Mouse (Mus musculus) hindbrain, embryonic 16.5 days (tissue): ENCODE measurements around the gene Gucd1. TPM values are rescaled to one million over a fixed set of nuclear protein-coding genes. Genes with fewer than 3 reads are reported as not detected.
"Not testable (repeated sequence)": the region's sequence is repeated elsewhere in the genome, so short reads cannot be mapped to it uniquely, and the experiment has no call there.

Source experiments
- ATAC-seq: fragments of 200-750 bp; cut with Nextera tagmentation; 2 replicates; pipeline ENCODE4 v1.8.0; 2017; ENCODE audit warnings: moderate TSS enrichment, moderate library complexity
- H3K27ac ChIP-seq: fragments of 300-500 bp; sonication (generic); 2 replicates; pipeline ENCODE4 v1.5.1; 2014; ENCODE audit warnings: low read depth, mild to moderate bottlenecking, control low read depth, low read length, moderate library complexity
- H3K27me3 ChIP-seq: fragments of 300-500 bp; sonication (generic); replicated peaks from 2 replicates; pipeline ENCODE4 v1.6.1; 2014; ENCODE audit warnings: low read length; ENCODE audit not compliant: control insufficient read depth, insufficient read depth
- H3K36me3 ChIP-seq: fragments of 300-500 bp; sonication (generic); 2 replicates; pipeline ENCODE4 v1.6.1; 2014; ENCODE audit warnings: mild to moderate bottlenecking, low read length, moderate library complexity, mixed read lengths; ENCODE audit not compliant: control insufficient read depth, insufficient read depth
- H3K4me1 ChIP-seq: fragments of 300-500 bp; sonication (generic); 2 replicates; pipeline ENCODE4 v1.6.1; 2014; ENCODE audit warnings: low read depth, low read length; ENCODE audit not compliant: control insufficient read depth, insufficient read depth
- H3K4me2 ChIP-seq: fragments of 300-500 bp; sonication (generic); 2 replicates; pipeline ENCODE4 v1.6.1; 2014; ENCODE audit warnings: mild to moderate bottlenecking, low read length, control low read depth, moderate library complexity
- H3K4me3 ChIP-seq: fragments of 300-500 bp; sonication (generic); 2 replicates; pipeline ENCODE4 v1.5.1; 2014; ENCODE audit warnings: mild to moderate bottlenecking, low read length, control low read depth, moderate library complexity
- H3K9ac ChIP-seq: fragments of 300-500 bp; sonication (generic); 2 replicates; pipeline ENCODE4 v1.6.1; 2014; ENCODE audit warnings: low read depth, mild to moderate bottlenecking, control low read depth, low read length, moderate library complexity
- H3K9me3 ChIP-seq: fragments of 300-500 bp; sonication (generic); 2 replicates; pipeline ENCODE4 v1.6.1; 2014; ENCODE audit warnings: mild to moderate bottlenecking, low read length, moderate library complexity; ENCODE audit not compliant: control insufficient read depth
- WGBS: fragments of 180-500 bp; shearing (Covaris S2); extraction: QIAGEN DNeasy Blood & Tissue Kit; methylation state at CpG from one replicate; pipeline ENCODE4 v1.1.7; 2014; 5-methylcytosine and 5-hydroxymethylcytosine counted together
- polyA plus RNA-seq: library from polyadenylated mRNA; unstranded; fragments of >200 nt; fragmentation: Nextera tagmentation; extraction: Ambion mirVana; gene quantifications from 2 replicates; pipeline ENCODE4 v1.2.1, GENCODE M21; 2015

The Gucd1 gene
- polyA plus RNA-seq, 1 experiment from 2014 or later, result 15.4 TPM

DNA sequence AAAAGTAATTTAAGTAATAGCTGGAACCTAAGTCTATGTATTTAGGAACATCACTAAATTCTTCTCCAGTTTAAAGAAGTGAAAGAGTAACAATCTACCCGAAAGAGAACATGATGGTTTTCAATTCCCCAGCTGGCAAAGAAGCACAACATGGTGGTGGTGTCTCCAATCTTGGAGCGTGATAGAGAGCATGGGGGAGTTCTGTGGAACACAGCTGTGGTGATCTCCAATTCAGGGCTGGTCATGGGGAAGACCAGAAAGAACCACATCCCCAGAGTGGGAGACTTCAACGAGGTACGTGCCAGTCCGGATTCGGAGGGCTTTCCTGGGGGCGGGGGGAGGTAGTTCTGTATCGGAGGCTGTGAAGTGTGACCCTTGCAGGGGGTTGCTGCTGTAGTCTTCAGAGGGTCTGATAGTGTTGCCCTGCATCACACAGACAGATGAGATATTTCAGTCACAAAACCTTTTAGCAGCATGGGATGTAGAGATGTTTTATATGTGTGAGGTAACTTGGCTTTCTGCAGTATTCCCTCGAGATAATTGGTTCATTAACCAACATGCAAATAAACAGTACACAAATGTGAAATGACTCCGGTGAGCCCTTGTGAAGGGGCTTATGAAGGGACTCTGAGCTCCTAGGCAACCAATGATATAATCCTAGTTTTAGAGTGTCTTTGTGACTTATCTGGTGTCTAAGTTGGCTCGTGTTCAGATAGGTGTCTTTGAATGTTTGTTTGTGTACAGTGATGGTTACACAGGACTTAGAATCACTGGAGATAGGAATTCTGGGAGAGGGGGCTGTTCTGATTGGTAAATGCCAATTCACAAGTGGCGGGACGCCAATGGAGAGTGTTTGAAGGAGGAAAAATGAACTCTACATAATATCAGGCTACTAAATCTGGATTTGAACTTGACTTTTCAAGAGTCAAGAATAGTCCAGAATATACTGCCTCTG, 89.4 kb downstream of the Gucd1 start:
- Histone ChIP-seq H3K9me3 (no peaks in the 10 kb centered on the region), H3K9ac (no peak overlapping the region), H3K4me1 (no peaks in the 10 kb centered on the region), H3K4me2 (no peak overlapping the region), H3K36me3 (no peaks in the 10 kb centered on the region), H3K27me3 (no peaks in the 10 kb centered on the region), H3K27ac (no peak overlapping the region), H3K4me3 (no peak overlapping the region)
- no peak for ATAC-seq
- WGBS, result 75% methylated on average over 13 of the region's 13 CpGs

DNA sequence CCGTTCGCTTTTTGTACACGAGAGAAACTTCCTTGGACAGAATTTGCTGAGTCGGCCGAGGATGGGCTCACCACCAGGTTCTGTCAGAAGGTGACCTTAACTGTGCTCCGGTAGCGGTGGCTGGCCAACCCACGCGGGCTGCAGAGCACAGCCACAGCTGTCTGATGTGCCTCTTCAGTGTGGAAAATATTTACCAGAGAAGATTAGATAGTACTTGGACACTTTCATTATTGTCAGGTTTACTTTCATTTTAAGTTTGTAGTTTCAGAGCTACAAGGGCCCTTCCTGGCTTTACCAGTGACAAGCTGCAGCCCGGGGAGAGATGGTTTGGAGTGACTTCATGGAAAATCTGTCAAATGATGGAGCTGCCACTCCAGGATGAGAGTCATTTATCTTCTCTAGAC, 93.3 kb downstream of the Gucd1 start:
- no peaks in the 10 kb centered on the region for H3K4me1 ChIP-seq
- H3K27ac ChIP-seq, result no peak overlapping the region
- no peaks in the 10 kb centered on the region for H3K9me3 ChIP-seq
- no peak for ATAC-seq
- H3K4me3 ChIP-seq, result no peak overlapping the region
- H3K27me3 ChIP-seq, result no peaks in the 10 kb centered on the region
- H3K9ac ChIP-seq, result no peak overlapping the region
- no peaks in the 10 kb centered on the region for H3K36me3 ChIP-seq
- WGBS, result 92% methylated on average over 10 of the region's 10 CpGs
- H3K4me2 ChIP-seq, result no peak overlapping the region

DNA sequence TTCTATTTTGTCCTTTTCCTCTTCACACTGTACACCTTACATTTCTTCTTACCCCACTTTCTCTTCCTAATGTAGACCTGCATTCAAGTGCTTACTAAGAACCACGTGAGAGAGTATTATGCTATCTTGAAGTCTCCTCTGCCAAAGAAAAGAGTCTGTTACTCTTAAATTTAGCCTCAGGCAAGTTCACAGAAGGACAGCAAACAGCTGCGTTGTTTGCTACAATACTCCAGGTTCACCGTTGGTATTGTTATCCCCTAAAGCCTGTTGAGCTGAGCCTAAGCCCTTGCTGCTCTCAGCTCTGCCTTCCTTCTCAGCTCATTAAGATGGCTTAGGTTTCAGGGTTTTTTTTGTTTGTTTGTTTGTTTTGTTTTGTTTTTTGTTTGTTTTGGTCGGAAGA, 99.0 kb downstream of the Gucd1 start:
- Histone ChIP-seq H3K27ac (no peak overlapping the region), H3K27me3 (no peaks in the 10 kb centered on the region), H3K9ac (no peak overlapping the region), H3K4me3 (no peak overlapping the region), H3K4me1 (no peaks in the 10 kb centered on the region), H3K36me3 (no peaks in the 10 kb centered on the region), H3K9me3 (no peaks in the 10 kb centered on the region), H3K4me2 (no peak overlapping the region)
- 71% methylated on average over 4 of the region's 4 CpGs for WGBS
- no peak for ATAC-seq

DNA sequence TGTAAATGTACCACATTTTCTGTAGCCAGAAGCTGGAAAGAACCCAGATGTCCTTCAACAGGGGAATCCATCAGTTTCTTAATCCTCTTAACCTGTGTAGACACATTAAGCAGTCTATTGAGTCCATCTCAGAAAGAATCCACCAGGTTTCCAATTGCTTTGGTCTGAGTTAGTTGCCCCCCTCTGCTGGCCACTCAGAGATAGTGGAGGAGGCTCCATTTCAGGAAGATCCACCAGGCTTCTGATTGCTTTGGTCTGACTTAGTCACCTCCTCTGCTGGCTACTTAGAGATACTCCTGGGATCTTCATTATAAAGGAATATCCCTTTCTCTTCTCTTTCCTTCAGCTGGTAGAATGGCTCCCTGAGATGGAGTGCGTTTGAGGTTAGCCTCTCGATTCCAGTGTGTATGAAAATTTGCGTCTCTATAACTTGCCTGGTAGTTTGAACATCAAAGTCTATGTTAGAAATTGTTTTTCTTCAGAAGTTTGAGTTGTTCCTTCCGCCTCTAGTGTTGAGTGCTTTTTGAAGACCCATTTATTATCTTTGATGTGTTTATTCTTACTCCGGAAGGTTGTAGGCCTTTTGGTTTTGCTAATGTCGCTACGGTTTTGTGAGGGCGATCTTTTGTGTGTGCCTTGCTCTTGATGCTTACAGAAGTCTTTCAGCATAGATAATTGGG, 100.3 kb downstream of the Gucd1 start:
- H3K27ac ChIP-seq, result no peak overlapping the region
- no peaks in the 10 kb centered on the region for H3K27me3 ChIP-seq
- no peaks in the 10 kb centered on the region for H3K9me3 ChIP-seq
- 93% methylated on average over 8 of the region's 8 CpGs for WGBS
- no peaks in the 10 kb centered on the region; the same call in none of the 2 replicates for H3K4me1 ChIP-seq
- no peak overlapping the region for H3K9ac ChIP-seq
- H3K4me2 ChIP-seq, result no peak overlapping the region
- no peak overlapping the region for H3K4me3 ChIP-seq
- no peak for ATAC-seq
- no peaks in the 10 kb centered on the region for H3K36me3 ChIP-seq

DNA sequence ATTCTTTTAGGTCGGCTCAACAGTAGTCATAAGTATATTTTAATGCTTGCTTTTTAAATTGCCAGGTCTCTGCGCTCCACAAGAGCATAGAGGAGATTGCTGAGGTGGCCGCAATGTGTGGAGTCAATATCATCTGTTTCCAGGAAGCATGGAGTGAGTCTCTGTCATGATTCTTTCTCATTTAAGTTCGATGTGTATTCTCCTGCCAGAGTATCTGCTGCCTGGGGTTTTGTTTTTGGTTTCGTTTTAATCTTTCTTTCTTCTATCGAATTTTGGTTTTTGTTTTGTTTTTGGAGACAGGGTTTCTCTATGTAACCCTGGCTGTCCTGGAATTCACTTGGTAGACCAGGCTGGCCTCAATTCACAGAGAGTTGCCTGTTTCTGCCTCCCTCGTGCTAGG, 102.8 kb downstream of the Gucd1 start:
- H3K27ac ChIP-seq, result no peak overlapping the region
- WGBS, result 88% methylated on average over 7 of the region's 7 CpGs

DNA sequence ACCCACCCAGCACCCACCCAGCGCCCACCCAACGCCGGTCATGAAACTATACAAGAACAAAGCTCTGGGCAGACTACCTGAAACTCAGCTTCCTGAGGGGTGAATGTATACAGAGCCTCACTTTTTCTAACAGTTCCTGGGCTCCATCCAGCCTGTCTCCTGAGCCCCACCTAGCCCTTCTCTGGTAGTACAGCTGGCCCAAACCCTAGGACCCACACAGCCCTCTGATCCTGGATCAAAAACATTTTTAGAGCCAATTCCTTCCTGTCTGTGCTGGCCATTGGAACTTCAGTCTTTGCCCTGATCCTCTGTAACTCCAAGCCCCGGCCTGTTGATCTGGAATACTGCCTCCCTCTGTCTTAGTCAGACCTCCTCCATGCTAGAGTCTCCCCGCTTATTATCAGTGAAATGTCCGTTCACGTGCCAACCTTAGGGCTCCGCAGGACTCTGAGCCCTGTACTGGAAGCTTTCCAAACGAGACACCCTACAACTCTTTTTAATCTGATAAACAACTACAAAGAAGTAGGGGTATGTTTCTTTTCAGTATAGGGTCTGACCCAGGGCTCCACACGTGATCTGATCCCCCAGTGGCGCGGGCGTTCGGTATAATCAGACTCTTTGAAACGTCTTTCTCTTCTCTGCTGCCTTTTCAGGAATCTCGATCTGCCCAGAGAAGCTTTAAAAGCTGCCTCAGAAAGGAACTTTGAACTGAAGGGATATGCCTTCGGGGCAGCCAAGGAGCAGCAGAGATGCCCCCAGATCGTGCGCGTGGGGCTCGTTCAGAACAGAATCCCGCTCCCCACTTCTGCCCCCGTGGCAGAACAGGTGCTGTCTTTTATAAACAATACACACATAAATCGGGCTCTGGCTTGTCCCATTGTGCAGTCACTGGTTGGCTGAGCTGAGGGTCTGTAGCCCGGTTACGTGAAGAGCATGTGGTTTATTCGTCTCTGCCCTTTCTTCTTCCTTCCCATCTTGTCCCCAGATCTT, 105.4 kb downstream of the Gucd1 start:
- 56% methylated on average over 27 of the region's 27 CpGs for whole genome bisulfite sequencing
- Histone ChIP-seq H3K4me3 (no peak overlapping the region), H3K27me3 (no peaks in the 10 kb centered on the region), H3K9me3 (no peaks in the 10 kb centered on the region), H3K9ac (no peak overlapping the region; the same call in 1 of the 2 replicates), H3K27ac (no peak overlapping the region), H3K36me3 (no peaks in the 10 kb centered on the region), H3K4me1 (no peaks in the 10 kb centered on the region; the same call in none of the 2 replicates), H3K4me2 (peak overlapping the region; percentile 38)
- no peak for ATAC-seq

More for the DNA sequence above, 102.8 kb downstream of the Gucd1 start:
- Histone ChIP-seq H3K4me2 (no peak overlapping the region), H3K36me3 (no peaks in the 10 kb centered on the region), H3K27me3 (no peaks in the 10 kb centered on the region), H3K9ac (no peak overlapping the region), H3K9me3 (no peaks in the 10 kb centered on the region), H3K4me1 (no peaks in the 10 kb centered on the region; the same call in none of the 2 replicates), H3K4me3 (no peak overlapping the region)
- ATAC-seq, result no peak

DNA sequence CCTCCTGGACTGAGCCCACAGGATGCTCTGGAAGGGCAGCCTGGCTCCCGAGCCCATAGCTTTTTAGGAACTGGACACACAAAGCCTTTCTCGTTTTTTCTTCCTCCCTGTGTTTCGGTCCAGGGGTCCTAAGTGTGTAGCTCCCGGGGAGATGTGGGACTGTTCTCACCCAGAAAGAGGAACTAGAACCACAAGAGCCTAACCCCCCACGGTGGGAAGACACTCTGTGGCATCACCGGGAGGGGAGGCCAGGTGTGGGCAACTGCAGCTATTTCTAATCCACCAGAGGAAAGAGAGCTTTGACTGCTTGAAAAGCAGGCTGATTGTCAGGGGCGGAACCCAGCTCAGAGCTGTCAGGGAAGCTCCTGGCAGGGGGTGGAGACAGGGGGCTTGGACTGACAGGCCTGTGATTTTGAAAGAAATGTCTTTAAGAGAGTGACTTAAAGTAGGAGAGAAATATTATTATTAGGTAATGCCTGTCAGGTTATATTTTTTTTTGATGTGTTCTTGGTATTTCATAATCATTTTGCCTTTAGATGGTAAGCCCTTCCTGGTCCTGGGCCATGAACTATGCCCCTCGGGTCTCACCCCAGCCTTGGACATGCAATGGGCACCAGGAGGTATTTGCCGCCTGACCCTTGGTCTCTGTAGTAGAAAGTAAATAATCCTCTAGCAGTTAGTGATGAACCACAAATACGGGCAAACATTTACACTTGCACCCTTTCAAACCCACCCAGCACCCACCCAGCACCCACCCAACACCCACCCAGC, 106.2 kb downstream of the Gucd1 start:
- H3K4me1 ChIP-seq, H3K4me2 ChIP-seq, H3K27ac ChIP-seq, H3K36me3 ChIP-seq, H3K27me3 ChIP-seq, H3K9ac ChIP-seq, H3K4me3 ChIP-seq, ATAC-seq, H3K9me3 ChIP-seq: not testable (repeated sequence)
- 41% methylated on average over 8 of the region's 10 CpGs for WGBS

DNA sequence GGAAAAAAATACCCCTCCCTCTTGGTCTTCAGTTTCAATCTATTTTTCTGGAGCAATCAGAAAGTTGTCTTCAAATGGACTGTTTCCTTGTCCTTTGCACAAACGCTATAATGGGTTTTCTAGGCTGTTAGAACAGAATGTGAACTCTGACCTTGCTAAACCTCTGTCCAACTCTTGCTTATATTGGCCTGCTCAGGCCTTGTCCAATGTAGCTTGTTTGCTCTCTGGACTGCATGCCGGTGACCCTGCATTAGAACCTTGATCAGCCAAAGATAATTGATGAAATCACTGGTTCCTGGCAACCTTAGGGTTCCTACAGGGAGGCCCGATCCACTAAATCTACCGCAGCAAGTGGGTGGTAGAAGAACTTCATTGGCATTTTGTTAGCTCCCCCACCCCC, 110.0 kb downstream of the Gucd1 start:
- Histone ChIP-seq H3K27ac (no peak overlapping the region), H3K4me1 (no peaks in the 10 kb centered on the region; the same call in none of the 2 replicates), H3K9me3 (no peaks in the 10 kb centered on the region), H3K4me3 (no peak overlapping the region), H3K36me3 (no peaks in the 10 kb centered on the region), H3K4me2 (no peak overlapping the region), H3K27me3 (no peaks in the 10 kb centered on the region), H3K9ac (no peak overlapping the region)
- WGBS, result 79% methylated on average over 4 of the region's 4 CpGs
- no peak for ATAC-seq
